Mouse (Mus musculus) MEL (cell line): ENCODE results near the gene Plk3. TPM values are rescaled to one million over a fixed set of nuclear protein-coding genes. Genes with fewer than 3 reads are reported as not detected.

Source experiments
- DNase-seq: peaks from one replicate; pipeline ENCODE4 v3.0.0; 2011; ENCODE audit warnings: low read depth, low spot score
- H3K27ac ChIP-seq: 2 replicates; pipeline ENCODE4 v1.5.1; 2012; ENCODE audit warnings: low read depth, mild to moderate bottlenecking, control low read depth, low read length, moderate library complexity; ENCODE audit not compliant: control insufficient read depth
- H3K27me3 ChIP-seq, 2 experiments: fragments of 150-350 bp in 1 of 2; sonication (generic) in 1 of 2; 2 replicates each; pipeline ENCODE4 v1.6.1; 2012; ENCODE audit warnings: low read length in 2 of 2, mild to moderate bottlenecking in 2 of 2, improper control_type of control experiment in 1 of 2, moderate library complexity in 1 of 2; ENCODE audit not compliant: insufficient read depth in 2 of 2, control insufficient read depth in 1 of 2
- H3K36me3 ChIP-seq, 2 experiments: 2 replicates each; pipeline ENCODE4 v1.6.1; 2012 to 2014; ENCODE audit warnings: low read length in 2 of 2, improper control_type of control experiment in 1 of 2, inconsistent platforms in 1 of 2, mild to moderate bottlenecking in 1 of 2; ENCODE audit not compliant: insufficient read depth in 2 of 2, control insufficient read depth in 1 of 2
- H3K4me1 ChIP-seq, 2 experiments: fragments of 150-350 bp in 1 of 2; sonication (generic) in 1 of 2; 2 replicates each; pipeline ENCODE4 v1.6.1; 2012; ENCODE audit warnings: low read length in 2 of 2, improper control_type of control experiment in 1 of 2, mild to moderate bottlenecking in 1 of 2; ENCODE audit not compliant: insufficient read depth in 2 of 2, control insufficient read depth in 1 of 2
- H3K4me3 ChIP-seq, 2 experiments: fragments of 150-350 bp in 1 of 2; sonication (generic) in 1 of 2; 2 replicates each; pipeline ENCODE4 v1.5.1; 2012; ENCODE audit warnings: low read depth in 2 of 2, low read length in 2 of 2, mild to moderate bottlenecking in 2 of 2, moderate library complexity in 2 of 2, control low read depth in 1 of 2, improper control_type of control experiment in 1 of 2; ENCODE audit not compliant: control insufficient read depth in 1 of 2, insufficient read depth in 1 of 2
- H3K79me2 ChIP-seq: 2 replicates; pipeline ENCODE4 v1.6.1; 2012; ENCODE audit warnings: mild to moderate bottlenecking, low read length, moderate library complexity; ENCODE audit not compliant: control insufficient read depth, poor library complexity, insufficient read depth
- H3K9ac ChIP-seq: 2 replicates; pipeline ENCODE4 v1.6.1; 2012; ENCODE audit warnings: low read depth, mild to moderate bottlenecking, control low read depth, low read length, moderate library complexity; ENCODE audit not compliant: control insufficient read depth, poor library complexity, severe bottlenecking
- H3K9me3 ChIP-seq: fragments of 150-350 bp; sonication (generic); replicated peaks from 2 replicates; pipeline ENCODE4 v1.6.1; 2012; ENCODE audit warnings: mild to moderate bottlenecking, low read length, improper control_type of control experiment, moderate library complexity; ENCODE audit not compliant: insufficient read depth
- CHD1 ChIP-seq: IDR thresholded peaks from 2 replicates; pipeline ENCODE4 v1.6.1; 2012; ENCODE audit warnings: low read depth, mild to moderate bottlenecking, inconsistent platforms, low read length, improper control_type of control experiment
- CHD2 ChIP-seq: IDR thresholded peaks from 2 replicates; pipeline ENCODE4 v1.6.1; 2011; ENCODE audit warnings: low read length, improper control_type of control experiment
- CTCF ChIP-seq, 3 experiments: IDR thresholded peaks in 2 of 3; conservative IDR thresholded peaks in 1 of 3; 2 replicates each; pipeline ENCODE4 v1.5.1; 2011 to 2012; ENCODE audit warnings: low read length in 3 of 3, low read depth in 2 of 3, mild to moderate bottlenecking in 2 of 3, improper control_type of control experiment in 1 of 3, inconsistent platforms in 1 of 3, mixed read lengths in 1 of 3, moderate library complexity in 1 of 3; ENCODE audit not compliant: control insufficient read depth in 1 of 3, insufficient read depth in 1 of 3, poor library complexity in 1 of 3, severe bottlenecking in 1 of 3
- GABPA ChIP-seq: IDR thresholded peaks from 2 replicates; pipeline ENCODE4 v1.6.1; 2012; ENCODE audit warnings: low read depth, mild to moderate bottlenecking, inconsistent platforms, low read length, improper control_type of control experiment, moderate library complexity
- GATA1 ChIP-seq: IDR thresholded peaks from 2 replicates; pipeline ENCODE4 v1.6.1; 2011; ENCODE audit warnings: low read depth, low read length, improper control_type of control experiment
- KAT2A ChIP-seq: conservative IDR thresholded peaks from 2 replicates; pipeline ENCODE4 v1.6.1; 2012; ENCODE audit warnings: low read depth, low read length, improper control_type of control experiment, inconsistent platforms
- MAFK ChIP-seq: IDR thresholded peaks from 2 replicates; pipeline ENCODE4 v1.6.1; 2011; ENCODE audit warnings: low read depth, mild to moderate bottlenecking, low read length, improper control_type of control experiment, borderline replicate concordance
- MAZ ChIP-seq: IDR thresholded peaks from 2 replicates; pipeline ENCODE4 v1.6.1; 2012; ENCODE audit warnings: low read depth, mild to moderate bottlenecking, inconsistent platforms, low read length, improper control_type of control experiment
- MEF2A ChIP-seq: IDR thresholded peaks from 2 replicates; pipeline ENCODE4 v1.6.1; 2014; ENCODE audit warnings: low read depth, mild to moderate bottlenecking, inconsistent platforms, low read length, improper control_type of control experiment; ENCODE audit not compliant: poor library complexity, insufficient replicate concordance, severe bottlenecking; ENCODE audit errors: extremely low read depth
- MXI1 ChIP-seq: IDR thresholded peaks from 2 replicates; pipeline ENCODE4 v1.6.1; 2011; ENCODE audit warnings: mild to moderate bottlenecking, low read depth, low read length, improper control_type of control experiment
- MYB ChIP-seq: IDR thresholded peaks from 2 replicates; pipeline ENCODE4 v1.6.1; 2011; ENCODE audit warnings: mild to moderate bottlenecking, low read depth, low read length, improper control_type of control experiment
- MYC ChIP-seq: IDR thresholded peaks from 2 replicates; pipeline ENCODE4 v1.6.1; 2011; ENCODE audit warnings: low read depth, mild to moderate bottlenecking, low read length, improper control_type of control experiment, moderate library complexity
- NELFE ChIP-seq: IDR thresholded peaks from 2 replicates; pipeline ENCODE4 v1.6.1; 2011; ENCODE audit warnings: low read depth, low read length, improper control_type of control experiment
- NRF1 ChIP-seq: IDR thresholded peaks from 2 replicates; pipeline ENCODE4 v1.6.1; 2014; ENCODE audit warnings: low read depth, mild to moderate bottlenecking, inconsistent platforms, low read length, improper control_type of control experiment, moderate library complexity; ENCODE audit not compliant: poor library complexity, insufficient read depth, severe bottlenecking
- POLR2AphosphoS2 ChIP-seq: IDR thresholded peaks from 2 replicates; pipeline ENCODE4 v1.6.1; 2011; ENCODE audit warnings: low read length, improper control_type of control experiment
- RAD21 ChIP-seq: IDR thresholded peaks from 2 replicates; pipeline ENCODE4 v1.6.1; 2011; ENCODE audit warnings: mild to moderate bottlenecking, low read depth, low read length, improper control_type of control experiment
- RCOR1 ChIP-seq: IDR thresholded peaks from 2 replicates; pipeline ENCODE4 v1.6.1; 2012; ENCODE audit warnings: low read depth, mild to moderate bottlenecking, inconsistent platforms, low read length, improper control_type of control experiment
- SIN3A ChIP-seq: IDR thresholded peaks from 2 replicates; pipeline ENCODE4 v1.6.1; 2012; ENCODE audit warnings: low read length, improper control_type of control experiment, inconsistent platforms
- SMC3 ChIP-seq: IDR thresholded peaks from 2 replicates; pipeline ENCODE4 v1.6.1; 2011; ENCODE audit warnings: low read depth, low read length, improper control_type of control experiment
- TAL1 ChIP-seq: IDR thresholded peaks from 2 replicates; pipeline ENCODE4 v1.6.1; 2012; ENCODE audit warnings: mild to moderate bottlenecking, inconsistent platforms, low read length, moderate library complexity, mixed read lengths
- TCF12 ChIP-seq: IDR thresholded peaks from 2 replicates; pipeline ENCODE4 v1.6.1; 2014; ENCODE audit warnings: low read depth, mild to moderate bottlenecking, inconsistent platforms, low read length, improper control_type of control experiment, moderate library complexity
- UBTF ChIP-seq: IDR thresholded peaks from 2 replicates; pipeline ENCODE4 v1.6.1; 2012; ENCODE audit warnings: low read depth, mild to moderate bottlenecking, inconsistent platforms, low read length, improper control_type of control experiment, moderate library complexity, borderline replicate concordance; ENCODE audit not compliant: insufficient read depth
- USF1 ChIP-seq: IDR thresholded peaks from 2 replicates; pipeline ENCODE4 v1.6.1; 2014; ENCODE audit warnings: low read depth, mild to moderate bottlenecking, inconsistent platforms, low read length, improper control_type of control experiment, moderate library complexity
- USF2 ChIP-seq, 2 experiments: IDR thresholded peaks; 2 replicates each; pipeline ENCODE4 v1.6.1; 2011 to 2012; ENCODE audit warnings: improper control_type of control experiment in 2 of 2, low read length in 2 of 2, borderline replicate concordance in 1 of 2, inconsistent platforms in 1 of 2, low read depth in 1 of 2, mild to moderate bottlenecking in 1 of 2; ENCODE audit not compliant: insufficient read depth in 1 of 2
- ZC3H11A ChIP-seq: IDR thresholded peaks from 2 replicates; pipeline ENCODE4 v1.6.1; 2012; ENCODE audit warnings: low read depth, mild to moderate bottlenecking, inconsistent platforms, low read length, improper control_type of control experiment
- ZMIZ1 ChIP-seq: IDR thresholded peaks from 2 replicates; pipeline ENCODE4 v1.6.1; 2012; ENCODE audit warnings: low read depth, mild to moderate bottlenecking, inconsistent platforms, low read length, improper control_type of control experiment, moderate library complexity
- polyA plus RNA-seq, 2 experiments: library from polyadenylated mRNA; stranded (reverse) in 1 of 2; unstranded in 1 of 2; fragments of >175 nt in 1 of 2; fragments of >200 nt in 1 of 2; gene quantifications; 2 replicates each; pipeline versions ENCODE4 v1.2.1 to v1.2.4; 2012; ENCODE audit warnings: low replicate concordance in 2 of 2, low read depth in 1 of 2; ENCODE audit not compliant: insufficient read length in 2 of 2, insufficient read depth in 1 of 2, missing spikeins in 1 of 2
- total RNA-seq: library from RNA; depleted of rRNA; stranded (reverse); fragments of 300-350 nt; gene quantifications from 2 replicates; pipeline ENCODE4 v1.2.3, GENCODE M21; 2012

The Plk3 gene
- total and polyA plus RNA-seq, 3 experiments = 5.3 to 13.8 TPM; not detected in 1

DNA sequence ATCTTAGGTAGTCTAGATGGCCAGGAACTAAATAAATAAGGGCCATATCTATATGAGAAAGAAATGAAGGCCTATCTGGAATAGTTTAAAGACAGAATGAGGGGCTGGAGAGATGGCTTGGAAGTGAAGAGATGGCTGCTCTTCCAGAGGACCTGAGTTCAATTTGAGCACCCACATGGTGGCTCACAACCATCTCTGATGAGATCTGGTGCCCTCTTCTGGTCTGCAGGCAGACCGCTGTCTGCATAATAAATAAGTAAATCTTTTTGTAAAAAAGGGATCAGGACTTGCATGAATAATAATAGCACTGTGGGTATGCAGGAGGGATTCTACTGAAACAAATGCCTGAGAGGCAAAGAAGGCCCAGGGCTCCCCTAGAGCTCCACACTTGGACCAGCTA lies 20.5 kb downstream of the Plk3 start:
- DNase-seq = peak; percentile 53
- Histone ChIP-seq H3K36me3 (no peaks in the 10 kb centered on the region), H3K4me3 (no peak overlapping the region), H3K9ac (no peak overlapping the region), H3K27me3 (no peaks in the 10 kb centered on the region), H3K9me3 (no peaks in the 10 kb centered on the region), H3K79me2 (no peaks in the 10 kb centered on the region), H3K27ac (no peak overlapping the region), H3K4me1 (no peaks in the 10 kb centered on the region)
- TF ChIP-seq CHD2 (no peak), MYB (no peak), TAL1 (no peak), POLR2AphosphoS2 (no peak), SMC3 (peak; percentile 47), NRF1 (no peak), MYC (no peak), ZMIZ1 (no peak), SIN3A (no peak), ZC3H11A (no peak), RAD21 (peak; percentile 39), CTCF (IDR thresholded peaks at IDR 0.05 in 2 of 3, conservative IDR thresholded peaks at IDR 0.05 in 1 of 3; ENCODE audit: control insufficient read depth in 1 of 3, insufficient read depth in 1 of 3, low read depth in 2 of 3, low read length in 3 of 3, poor library complexity in 1 of 3, severe bottlenecking in 1 of 3) (peak in 2 of 3 experiments; percentile 52 to 55; a peak in 4 of 6 replicates), KAT2A (no peak), MXI1 (no peak), MEF2A (no peak), MAZ (no peak), RCOR1 (no peak), NELFE (no peak), GABPA (no peak), TCF12 (no peak), USF1 (no peak), CHD1 (no peak), GATA1 (no peak), MAFK (no peak), USF2 (IDR thresholded peaks at IDR 0.05; ENCODE audit: borderline replicate concordance in 1 of 2, insufficient read depth in 1 of 2, low read depth in 1 of 2, low read length in 2 of 2) (no peak), UBTF (no peak)
